Mouse (Mus musculus) monocyte, adult 59 days (primary cell): ENCODE results near the gene Glycam1. TPM values are rescaled to one million over a fixed set of nuclear protein-coding genes. Genes with fewer than 3 reads are reported as not detected.

Source experiments
- total RNA-seq, 2 experiments: library from RNA; stranded (reverse); gene quantifications; one replicate each; pipeline ENCODE4 v1.2.4; 2023

Gene Glycam1
- total RNA-seq = not detected

DNA sequence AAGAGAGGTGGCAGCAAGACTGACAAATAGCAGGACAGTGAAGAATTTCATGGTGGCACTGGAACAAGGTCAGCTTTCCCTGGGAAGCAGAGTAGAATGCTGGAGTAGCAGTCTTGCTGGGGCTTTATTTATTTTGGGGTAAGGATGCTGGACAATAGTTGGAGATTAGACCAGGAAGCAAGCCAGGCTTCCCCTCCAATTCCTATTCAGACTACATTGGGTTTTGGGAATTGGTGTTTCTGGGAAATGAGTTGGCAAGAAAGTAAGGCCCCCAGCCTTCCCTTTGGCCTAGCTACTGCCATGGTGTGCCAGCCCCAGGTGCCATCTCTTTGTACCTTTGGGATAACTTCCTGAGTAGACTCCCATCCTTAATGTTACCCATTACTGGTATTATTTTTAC, at the start of gene Glycam1:
Gene Glycam1, minus strand, starts transcription at position 101 of the 400 bp plus-strand sequence.

DNA sequence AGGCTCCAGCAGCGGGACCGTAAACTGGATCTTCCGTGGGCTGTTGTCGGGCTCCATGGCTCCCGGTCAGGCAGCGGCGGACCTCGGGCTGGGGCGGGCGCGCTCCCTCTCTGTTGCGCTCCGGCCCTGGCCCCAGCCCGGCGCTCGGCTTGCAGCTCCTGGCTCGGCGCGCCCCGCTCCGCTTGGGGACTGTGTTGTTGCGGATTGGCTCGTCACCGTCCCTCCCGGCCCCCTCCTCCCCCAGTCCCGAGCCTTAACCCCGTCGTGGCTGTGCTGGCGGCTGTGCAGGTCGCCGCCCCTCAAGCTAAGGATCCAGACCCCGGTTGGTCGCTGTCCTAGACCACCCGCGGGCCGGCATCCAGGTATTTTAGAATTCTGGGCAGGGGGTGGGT, 27.1 kb downstream of the Glycam1 start, which contains the start of gene Ppp1r1a:
Gene Ppp1r1a, minus strand, starts transcription at position 182 of the 392 bp plus-strand sequence.

Other genes with a start within 250 kb of the Glycam1 start
- 100 to 1,000 TPM; 119 to 145 TPM for gene Zfp385a, start 225.0 kb downstream of the Glycam1 start, total RNA-seq
- 10 to 100 TPM; 78.4 to 84.2 TPM for gene Itga5, start 198.3 kb downstream of the Glycam1 start, total RNA-seq
- gene Gtsf1, start 134.6 kb downstream of the Glycam1 start, total RNA-seq = under 1 TPM in 1 of 2 experiments, not detected in 1; 0.82 TPM
- not detected for gene Gtsf2, start 116.6 kb downstream of the Glycam1 start, total RNA-seq
- gene Nckap1l, start 111.3 kb downstream of the Glycam1 start, total RNA-seq = 100 to 1,000 TPM; 366 to 377 TPM
- gene Pde1b, start 62.0 kb downstream of the Glycam1 start, total RNA-seq = 10 to 100 TPM; 57.6 to 73.3 TPM
- gene Ppp1r1a, start 27.1 kb downstream of the Glycam1 start, total RNA-seq = not detected
- gene Mucl1, start 190.4 kb upstream of the Glycam1 start, total RNA-seq = 1 to 10 TPM in 1 of 2 experiments, not detected in 1; 1.2 TPM